Mouse (Mus musculus): ENCODE results near the gene Dyrk1a. TPM values are rescaled to one million over a fixed set of nuclear protein-coding genes. Genes with fewer than 3 reads are reported as not detected.
A peak's percentile ranks its signal among the peaks of the same experiment; 100 is the strongest.

The Dyrk1a gene
- total RNA-seq (2021) = 100 to 1,000 TPM in 1 of 2 experiments, 10 to 100 TPM in 1; 96.7 to 105 TPM
- long read RNA-seq, experiment 1, full-length matches to known transcripts = 11 of 50 reads
- long read RNA-seq, experiment 1, partial matches to known transcripts = 15 of 50 reads
- long read RNA-seq, experiment 1, other reads (novel, unspliced or antisense) = 24 of 50 reads
- long read RNA-seq, experiment 2, full-length matches to known transcripts = 11 of 43 reads
- long read RNA-seq, experiment 2, partial matches to known transcripts = 3 of 43 reads
- long read RNA-seq, experiment 2, other reads (novel, unspliced or antisense) = 29 of 43 reads

GRCm38 (mm10) chr16:94569229-94570176 lies at the start of gene Dyrk1a:
Gene Dyrk1a, plus strand, starts transcription at chr16:94570010.
- peak; percentile 99 for DNase-seq (ENCODE audit: low spot score)

DNA sequence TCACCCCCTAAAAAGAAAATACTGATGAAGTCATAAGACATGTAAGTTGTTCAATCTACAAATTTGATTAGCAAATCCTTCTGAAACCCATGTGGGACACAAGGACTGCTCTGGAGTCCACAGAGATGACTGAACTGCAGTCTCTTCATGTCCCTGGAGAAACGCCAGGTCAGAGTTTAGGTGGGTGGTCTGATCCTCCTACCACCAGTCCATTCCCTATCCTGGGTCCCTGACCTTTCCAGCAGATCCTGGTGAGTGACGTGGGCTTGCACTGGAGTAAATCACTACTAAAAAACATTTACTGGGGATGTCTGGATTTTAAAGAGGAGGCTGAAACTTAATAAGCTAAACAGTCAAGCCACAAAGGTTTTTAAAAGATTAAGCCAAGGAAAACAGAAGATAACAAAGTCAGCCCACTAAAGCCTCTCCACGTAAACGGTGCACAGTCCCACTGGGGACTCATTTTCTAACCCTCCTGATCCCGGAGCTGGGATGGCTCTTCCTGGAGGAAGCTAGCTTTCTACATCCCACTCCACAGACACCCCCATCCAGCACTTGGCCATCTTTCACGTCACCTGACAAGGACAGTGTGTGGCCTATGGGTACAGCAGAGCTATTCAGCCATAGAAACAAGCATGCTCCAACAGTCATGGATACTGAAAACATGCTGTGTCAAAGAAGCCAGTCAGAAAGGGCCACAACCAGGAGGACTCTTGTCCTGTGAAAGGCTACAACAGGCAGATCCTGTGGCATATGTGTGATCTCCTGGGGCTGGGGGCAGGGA lies 46.0 kb upstream of the Dyrk1a start:
- no peak for DNase-seq (ENCODE audit: low spot score)

DNA sequence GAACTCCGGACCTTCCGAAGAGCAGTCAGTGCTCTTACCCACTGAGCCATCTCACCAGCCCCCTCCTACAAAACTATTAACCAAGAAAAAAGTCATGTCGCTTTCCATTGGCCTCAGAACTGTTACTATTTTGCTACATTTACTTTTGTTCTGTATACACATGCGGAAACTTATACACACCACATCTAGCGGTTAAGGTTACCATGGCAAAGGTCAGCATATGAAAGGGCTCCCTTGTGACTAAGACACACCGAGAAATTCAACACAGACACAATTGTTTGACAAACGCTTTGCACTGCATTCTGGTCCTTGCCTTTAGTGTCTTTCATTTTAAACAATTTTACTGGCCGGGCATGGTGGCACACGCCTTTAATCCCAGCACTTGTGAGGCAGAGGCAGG lies 45.1 kb upstream of the Dyrk1a start:
- no peak for DNase-seq (ENCODE audit: low spot score)

DNA sequence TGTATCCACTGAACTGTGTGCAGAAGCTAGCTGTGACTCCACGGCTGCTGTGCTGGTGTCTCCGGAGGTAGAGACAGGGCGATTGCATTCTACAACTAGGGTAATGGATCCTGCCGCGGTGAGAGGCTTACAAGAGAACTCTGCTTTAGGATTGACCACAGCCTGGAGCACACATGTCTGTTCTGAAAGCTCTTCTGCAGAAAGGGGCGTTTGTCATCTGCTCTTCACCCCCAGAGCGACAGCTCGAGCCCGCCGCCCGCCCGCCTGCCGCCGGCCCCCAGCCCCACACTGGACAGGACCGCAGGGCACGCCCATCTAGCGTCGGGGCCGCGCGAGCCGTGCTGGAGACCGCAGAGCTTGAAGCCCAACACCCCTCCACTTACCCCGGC lies 43.9 kb upstream of the Dyrk1a start:
- DNase-seq (ENCODE audit: low spot score) = no peak

DNA sequence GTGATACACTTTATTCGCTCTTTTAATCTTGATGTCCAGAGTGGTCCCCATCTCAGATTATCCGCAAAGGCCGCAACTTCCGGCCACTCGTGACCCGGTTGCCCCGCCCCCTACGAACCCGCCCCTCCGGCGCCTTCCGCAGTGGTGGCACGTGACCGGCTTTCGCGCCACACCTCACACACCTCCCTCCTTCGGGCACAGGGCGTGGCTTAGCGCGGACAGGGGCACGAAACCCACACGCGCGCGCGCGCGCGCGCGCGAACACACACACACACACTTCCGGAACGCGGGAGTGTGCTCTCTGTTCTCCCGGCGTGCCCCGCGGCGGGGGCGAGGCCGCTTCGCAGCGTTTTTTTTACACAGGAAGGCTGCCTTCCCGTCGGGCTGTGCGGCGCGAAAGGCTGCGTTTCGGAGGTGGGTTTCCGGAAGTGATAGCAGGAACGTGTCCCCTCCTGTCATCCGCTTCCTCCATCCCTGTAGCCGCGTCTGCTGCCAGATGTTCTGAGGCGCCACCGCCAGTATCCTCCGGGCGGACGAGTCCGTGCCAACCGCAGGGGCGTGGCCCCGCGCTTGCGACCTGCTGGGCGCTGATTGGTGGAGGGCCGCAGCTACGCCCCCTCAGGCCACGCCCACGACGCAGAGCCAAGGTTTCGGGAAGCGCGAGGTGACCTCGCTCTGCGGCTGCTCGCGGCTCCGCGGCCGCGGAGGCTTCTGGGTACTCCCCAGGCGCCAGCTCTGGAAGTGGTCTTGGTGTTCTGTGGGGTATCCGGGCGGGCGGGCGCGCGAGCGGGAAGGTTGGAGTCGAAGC lies 43.3 kb upstream of the Dyrk1a start, which contains the start of gene Vps26c:
Gene Vps26c, minus strand, starts transcription at position 487 of the 808 bp plus-strand sequence.
- DNase-seq (ENCODE audit: low spot score) = peak; percentile 98

GRCm38 (mm10) chr16:94527152-94527534 lies 42.7 kb upstream of the Dyrk1a start:
- no peak for DNase-seq (ENCODE audit: low spot score)

DNA sequence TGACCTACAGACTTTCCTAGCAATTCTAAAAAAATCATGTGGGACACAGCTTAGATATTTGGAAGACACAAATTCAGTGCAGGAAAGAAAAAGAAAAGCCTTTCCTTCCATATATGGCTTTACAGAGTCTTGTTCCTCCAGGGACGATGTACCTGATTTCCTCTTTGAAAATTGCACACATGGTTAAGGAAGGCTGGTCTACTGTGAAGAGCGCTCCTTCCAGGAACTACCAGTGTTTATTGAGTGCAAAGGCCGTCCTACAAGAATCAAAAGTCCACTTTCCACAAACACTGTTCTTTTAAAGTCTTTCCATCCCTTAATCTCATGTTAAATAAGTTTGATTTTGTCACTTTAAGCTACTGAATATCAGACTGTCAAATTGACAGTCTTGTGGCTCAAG lies 42.3 kb upstream of the Dyrk1a start:
- DNase-seq (ENCODE audit: low spot score) = no peak

GRCm38 (mm10) chr16:94531268-94531667 lies 38.5 kb upstream of the Dyrk1a start:
- DNase-seq (ENCODE audit: low spot score) = no peak

GRCm38 (mm10) chr16:94533679-94534078 lies 36.1 kb upstream of the Dyrk1a start:
- peak; percentile 52 for DNase-seq (ENCODE audit: low spot score)

DNA sequence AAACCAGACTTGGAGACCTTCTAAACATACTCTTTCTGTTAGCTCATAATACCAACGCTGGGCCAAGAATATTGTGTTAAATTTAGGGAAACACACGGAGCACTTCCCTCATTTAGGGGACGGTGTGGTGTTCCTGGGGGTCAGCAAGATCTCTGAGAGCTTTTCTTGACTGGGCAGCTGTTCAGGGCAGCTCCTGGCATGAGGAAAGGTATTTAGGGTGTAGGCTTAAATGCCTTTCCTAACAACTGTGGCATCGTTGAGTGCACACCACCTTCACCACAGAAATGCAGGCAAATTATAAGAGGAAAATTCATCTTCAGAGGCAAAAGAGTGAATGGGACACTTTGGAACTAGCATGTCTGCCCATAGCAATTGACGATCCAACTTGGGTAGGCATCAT lies 34.1 kb upstream of the Dyrk1a start:
- DNase-seq (ENCODE audit: low spot score) = no peak

DNA sequence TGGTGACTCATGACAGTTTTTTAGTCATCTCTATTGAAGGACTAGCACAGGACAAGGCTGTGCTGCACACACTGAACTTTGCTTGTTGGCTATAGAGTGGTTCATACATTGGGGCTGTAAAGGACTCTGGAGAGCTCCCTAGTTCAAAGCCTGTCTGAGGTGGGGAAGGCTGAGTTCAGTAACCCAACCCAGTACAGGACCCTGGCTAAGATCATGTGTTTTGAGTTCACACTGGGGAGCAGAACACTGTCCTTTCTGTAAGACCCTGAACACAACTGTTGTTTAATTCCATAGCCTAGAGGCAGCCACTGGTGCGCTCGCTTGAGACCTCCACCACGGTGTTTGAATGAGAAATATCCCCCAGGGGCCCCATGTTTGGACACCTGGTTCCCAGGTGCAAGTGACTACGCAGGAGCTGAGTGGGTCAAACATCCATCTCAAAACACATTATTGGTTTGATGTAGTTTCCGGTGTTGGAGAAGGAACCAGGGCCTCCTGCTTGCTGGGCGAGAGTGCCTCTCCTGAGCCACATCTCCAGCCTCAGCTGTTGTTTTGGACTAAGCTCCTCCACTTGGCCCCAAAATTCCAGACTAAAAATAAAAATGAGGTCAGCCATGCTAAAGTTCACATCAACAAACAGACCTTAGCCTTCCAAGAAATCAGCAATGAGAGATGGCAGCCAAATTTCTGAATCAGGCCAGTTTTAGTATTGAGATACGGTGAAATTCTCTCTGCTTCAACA lies 33.2 kb upstream of the Dyrk1a start:
- peak; percentile 90 for DNase-seq (ENCODE audit: low spot score)

- peak; percentile 78 for DNase-seq (ENCODE audit: low spot score)
Observed at GRCm38 (mm10) chr16:94537159-94537527, 32.7 kb upstream of the Dyrk1a start.

GRCm38 (mm10) chr16:94540140-94540539 lies 29.7 kb upstream of the Dyrk1a start:
- DNase-seq (ENCODE audit: low spot score) = no peak

DNA sequence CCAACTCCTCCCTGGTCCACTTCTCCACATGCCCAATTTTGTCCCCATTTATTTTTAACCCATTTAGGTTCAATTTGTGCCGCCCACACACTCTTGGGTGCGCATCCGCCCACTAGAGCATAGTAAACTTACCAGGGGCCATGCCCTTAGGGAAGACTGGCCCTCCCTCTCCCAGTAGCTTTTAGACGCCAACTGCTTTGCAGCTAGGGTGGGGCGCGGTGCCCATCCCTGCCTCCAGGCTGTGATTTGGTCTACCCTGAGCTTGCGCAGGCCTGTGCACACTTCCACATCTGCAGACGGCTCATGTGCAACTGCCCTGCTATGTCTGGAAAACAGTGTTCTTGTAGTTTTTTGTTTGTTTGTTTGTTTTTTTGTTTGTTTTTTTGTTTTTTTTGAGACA lies 26.9 kb upstream of the Dyrk1a start:
- no peak for DNase-seq (ENCODE audit: low spot score)

GRCm38 (mm10) chr16:94544540-94545105 lies 25.2 kb upstream of the Dyrk1a start:
- peak; percentile 53 for DNase-seq (ENCODE audit: low spot score)

GRCm38 (mm10) chr16:94545781-94546562 lies 23.8 kb upstream of the Dyrk1a start:
- peak; percentile 42 for DNase-seq (ENCODE audit: low spot score)

- no peak for DNase-seq (ENCODE audit: low spot score)
Observed at GRCm38 (mm10) chr16:94549813-94550212, 20.0 kb upstream of the Dyrk1a start.

- DNase-seq (ENCODE audit: low spot score) = no peak
Observed at GRCm38 (mm10) chr16:94551934-94552333, 17.9 kb upstream of the Dyrk1a start.

GRCm38 (mm10) chr16:94555346-94555745 lies 14.5 kb upstream of the Dyrk1a start:
- no peak for DNase-seq (ENCODE audit: low spot score)
